Mouse (Mus musculus): Measurements from ENCODE around the gene Kdsr.
"Not testable (repeated sequence)": the region's sequence is repeated elsewhere in the genome, so short reads cannot be mapped to it uniquely, and the experiment has no call there.

Gene Kdsr

GRCm38 (mm10) chr1:106738092-106738491, 21.4 kb downstream of the Kdsr start:
- no peak for DNase-seq (ENCODE audit: low spot score)

DNA sequence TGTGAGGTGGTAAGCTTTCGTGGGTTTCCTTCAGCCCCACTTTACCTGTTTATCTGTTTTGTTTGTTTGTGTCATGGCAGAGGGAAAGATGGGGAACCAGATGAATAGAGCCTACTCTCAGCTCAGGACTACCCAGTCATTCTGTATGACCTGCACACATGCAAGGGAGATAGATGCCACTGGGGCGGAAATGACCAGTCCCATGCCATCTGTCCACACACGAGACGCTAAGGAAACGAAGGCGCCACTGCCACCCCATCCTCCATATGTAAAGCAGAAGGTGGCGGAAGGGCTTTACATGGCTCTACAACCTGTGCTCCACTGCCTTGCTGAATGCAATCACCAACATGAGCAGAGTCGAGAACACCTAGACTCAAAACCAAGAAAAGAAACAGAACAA, 23.3 kb downstream of the Kdsr start:
- DNase-seq (ENCODE audit: low spot score), result no peak

GRCm38 (mm10) chr1:106735586-106735985, 23.9 kb downstream of the Kdsr start:
- DNase-seq (ENCODE audit: low spot score), result no peak

DNA sequence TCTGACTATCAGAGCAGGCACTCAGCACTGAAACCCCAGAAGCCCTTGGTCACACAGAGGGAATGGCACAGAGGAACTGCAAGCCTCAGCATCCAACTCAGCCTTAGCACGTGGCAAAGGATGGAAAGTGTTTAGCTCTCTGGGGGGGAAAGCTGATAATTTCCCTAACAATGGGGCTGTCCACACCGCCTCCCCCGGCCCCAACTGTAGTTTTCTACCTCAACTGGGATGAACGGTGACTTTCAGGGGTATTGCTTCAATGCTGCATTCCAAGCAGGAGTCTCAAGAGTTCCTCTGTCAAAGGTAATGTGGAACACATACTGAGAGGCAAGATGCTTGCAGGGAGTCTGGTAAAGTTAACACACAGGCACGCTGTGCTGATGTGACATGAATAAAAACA, 37.5 kb downstream of the Kdsr start:
- no peak for DNase-seq (ENCODE audit: low spot score)

DNA sequence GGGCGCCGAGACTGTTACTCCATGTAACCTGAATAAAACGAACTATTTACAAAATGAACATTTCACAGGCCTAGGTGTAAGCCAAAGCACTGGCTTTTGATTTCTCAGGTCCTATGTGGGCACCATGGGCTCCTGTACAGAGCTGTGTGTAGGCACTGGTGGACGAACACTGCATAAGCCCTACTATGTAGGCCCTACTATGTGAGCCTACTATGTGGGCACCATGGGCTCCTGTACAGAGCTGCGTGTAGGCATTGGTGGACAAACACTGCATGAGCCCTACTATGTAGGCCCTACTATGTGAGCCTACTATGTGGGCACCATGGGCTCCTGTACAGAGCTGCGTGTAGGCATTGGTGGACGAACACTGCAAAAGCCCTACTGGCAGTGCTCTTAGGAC, 41.8 kb downstream of the Kdsr start:
- DNase-seq (ENCODE audit: low spot score), result not testable (repeated sequence)

DNA sequence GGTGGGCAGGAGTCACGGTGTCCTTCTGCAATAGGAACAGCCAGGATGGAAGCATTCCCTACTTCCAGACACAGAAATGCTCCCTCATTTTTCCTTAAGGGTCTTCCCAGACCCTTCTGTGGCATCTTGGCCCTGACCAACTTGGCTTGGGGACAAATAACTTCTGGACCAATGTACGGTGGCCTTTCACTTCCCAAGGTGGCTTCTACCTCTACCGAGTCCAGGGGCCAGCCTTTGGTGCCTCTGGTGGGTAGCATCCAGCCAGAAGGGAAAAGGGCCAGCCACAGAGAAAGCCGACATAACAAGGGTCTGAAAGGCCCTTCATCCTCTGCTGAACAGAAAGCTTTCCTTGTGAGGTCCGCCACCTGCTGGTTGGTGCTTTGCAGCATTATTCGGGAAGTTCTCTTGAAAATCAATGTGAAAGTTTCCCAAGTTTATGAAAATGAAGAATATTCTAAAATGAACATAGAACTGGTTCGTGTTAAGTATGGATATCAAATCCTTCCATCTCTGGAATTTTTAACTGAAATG, 42.4 kb downstream of the Kdsr start:
- DNase-seq (ENCODE audit: low spot score), result peak; percentile 50

DNA sequence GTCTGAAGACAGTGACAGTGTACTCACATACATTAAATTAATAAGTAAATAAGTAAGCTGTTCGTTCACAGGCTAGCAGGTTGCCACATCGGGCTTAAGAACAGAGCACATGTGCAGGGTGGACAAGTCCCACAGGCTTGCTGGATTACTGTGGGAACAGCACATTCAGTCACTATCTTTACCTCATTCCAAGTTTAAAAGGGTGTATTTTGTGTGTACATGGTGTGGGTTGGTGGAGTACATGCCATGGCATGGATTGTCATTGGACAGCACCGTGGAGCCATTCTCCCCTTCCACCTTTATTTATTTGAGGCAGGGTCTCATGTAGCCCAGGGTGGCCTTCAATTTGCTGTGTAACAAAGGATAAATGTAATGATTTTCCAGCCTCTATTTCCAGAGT, 43.4 kb downstream of the Kdsr start:
- no peak for DNase-seq (ENCODE audit: low spot score)

DNA sequence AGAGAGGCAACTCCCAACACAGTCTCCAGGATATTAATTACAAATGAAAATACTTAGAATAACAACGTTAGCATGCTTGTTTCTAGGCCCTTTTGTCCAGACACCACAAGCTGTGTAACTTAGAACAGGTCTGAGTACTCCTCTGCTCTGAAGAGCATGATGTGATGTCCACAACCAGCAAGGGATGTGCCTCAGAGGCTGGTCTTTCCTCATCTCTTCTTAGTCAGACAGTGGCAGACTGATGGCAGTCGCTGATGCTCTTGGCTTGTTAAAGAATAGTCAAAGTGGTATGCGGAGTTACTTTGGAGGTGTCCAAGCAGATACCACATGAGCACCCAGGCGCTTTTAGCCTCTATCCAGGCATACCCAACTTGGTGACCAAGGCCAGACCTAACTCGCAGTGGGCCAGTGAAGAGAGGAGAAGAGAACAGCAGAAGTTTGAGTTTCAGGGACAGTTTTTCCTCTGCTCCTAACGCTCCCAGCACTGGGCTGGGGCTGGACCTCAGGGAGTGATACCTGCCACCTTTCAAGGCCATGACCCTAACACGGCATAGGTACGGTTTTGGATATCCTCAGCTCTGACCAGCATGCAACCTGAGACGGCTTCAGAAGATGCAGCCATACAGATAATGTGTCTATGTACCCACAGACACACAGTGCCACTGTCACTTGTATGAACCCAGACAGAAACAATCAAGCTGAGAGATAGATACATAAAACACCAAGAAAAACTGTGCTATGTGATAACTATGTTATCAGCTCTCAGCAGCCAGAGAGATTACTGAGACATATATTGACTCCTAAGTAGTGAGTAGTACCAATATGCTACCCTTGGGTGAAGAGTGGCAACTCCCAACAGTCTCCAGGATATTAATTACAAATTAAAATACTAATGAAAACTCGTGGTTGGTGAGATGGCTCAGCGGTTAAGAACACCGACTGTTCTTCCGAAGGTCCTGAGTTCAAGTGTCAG, 44.1 kb downstream of the Kdsr start:
- DNase-seq (ENCODE audit: low spot score), result no peak

DNA sequence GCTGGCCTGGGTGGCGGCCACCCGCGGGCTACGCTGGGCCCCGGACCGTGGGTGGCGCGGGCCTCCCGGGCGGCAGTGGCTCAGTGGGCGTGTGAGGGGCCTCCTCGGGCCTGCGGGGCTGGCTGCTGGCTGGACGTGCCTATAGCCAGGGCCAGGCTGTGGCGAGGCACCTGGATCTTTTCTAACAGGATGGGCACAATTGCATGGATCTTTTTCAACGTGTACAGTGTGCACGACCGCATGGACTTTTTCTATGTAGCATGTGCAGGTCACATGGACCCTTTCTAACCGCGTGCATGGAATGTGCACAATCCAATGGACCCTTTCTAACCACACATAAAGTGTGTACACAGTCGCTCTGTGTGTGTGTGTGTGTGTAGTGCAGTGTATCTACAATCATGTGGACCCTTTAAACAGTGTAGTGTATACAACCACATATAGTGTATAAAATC, 45.0 kb downstream of the Kdsr start:
- no peak for DNase-seq (ENCODE audit: low spot score)

DNA sequence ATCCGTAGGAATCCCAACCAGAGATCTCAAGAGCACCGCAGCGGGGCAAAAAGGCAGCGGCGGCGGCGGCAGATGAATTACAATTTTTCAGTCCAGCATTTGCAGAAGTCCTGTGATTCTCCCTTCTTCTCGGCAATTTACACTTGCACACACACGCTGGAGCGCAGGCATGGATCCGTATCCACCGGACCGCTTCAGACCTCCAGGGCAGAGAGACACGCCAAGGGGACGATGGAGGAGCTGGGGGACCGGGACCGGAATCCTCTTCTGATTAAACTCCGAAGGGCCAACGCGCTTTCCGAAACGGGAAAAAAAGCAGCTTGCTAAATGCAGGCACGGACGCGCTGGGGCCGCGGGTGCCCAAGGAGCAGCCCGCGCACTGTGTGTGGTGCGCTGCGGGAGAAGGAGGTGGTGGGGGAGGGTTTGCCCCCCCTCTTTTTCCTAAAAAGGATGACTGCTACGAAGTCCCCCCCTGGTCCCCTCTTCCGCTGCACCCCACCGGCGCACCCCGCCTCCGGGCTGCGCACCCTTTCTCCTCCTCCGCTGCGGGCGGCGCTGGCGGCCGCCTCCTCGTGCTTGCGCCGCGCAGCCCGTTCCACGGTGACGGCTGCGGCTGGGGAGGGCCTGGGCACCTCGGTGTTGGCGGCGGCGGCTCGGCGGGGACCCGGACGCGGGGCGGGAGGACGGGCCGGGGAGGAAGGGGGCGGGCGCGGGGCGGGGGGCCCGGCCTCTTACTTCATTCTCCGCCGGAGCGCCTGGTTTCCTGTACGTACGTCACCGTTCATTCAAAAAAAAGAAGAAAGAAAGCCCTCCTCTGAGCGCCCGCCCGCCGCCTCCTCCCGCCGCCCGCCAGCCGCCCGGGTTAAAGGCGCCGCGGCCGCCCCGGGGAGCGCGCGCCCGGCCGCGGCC, 45.7 kb downstream of the Kdsr start, which contains the start of gene Bcl2:
Bcl2 (minus strand) TSS at position 654 of the 909 bp plus-strand sequence.
- peak; percentile 46 for DNase-seq (ENCODE audit: low spot score)

GRCm38 (mm10) chr1:106712330-106712729, 47.2 kb downstream of the Kdsr start:
- DNase-seq (ENCODE audit: low spot score), result no peak

DNA sequence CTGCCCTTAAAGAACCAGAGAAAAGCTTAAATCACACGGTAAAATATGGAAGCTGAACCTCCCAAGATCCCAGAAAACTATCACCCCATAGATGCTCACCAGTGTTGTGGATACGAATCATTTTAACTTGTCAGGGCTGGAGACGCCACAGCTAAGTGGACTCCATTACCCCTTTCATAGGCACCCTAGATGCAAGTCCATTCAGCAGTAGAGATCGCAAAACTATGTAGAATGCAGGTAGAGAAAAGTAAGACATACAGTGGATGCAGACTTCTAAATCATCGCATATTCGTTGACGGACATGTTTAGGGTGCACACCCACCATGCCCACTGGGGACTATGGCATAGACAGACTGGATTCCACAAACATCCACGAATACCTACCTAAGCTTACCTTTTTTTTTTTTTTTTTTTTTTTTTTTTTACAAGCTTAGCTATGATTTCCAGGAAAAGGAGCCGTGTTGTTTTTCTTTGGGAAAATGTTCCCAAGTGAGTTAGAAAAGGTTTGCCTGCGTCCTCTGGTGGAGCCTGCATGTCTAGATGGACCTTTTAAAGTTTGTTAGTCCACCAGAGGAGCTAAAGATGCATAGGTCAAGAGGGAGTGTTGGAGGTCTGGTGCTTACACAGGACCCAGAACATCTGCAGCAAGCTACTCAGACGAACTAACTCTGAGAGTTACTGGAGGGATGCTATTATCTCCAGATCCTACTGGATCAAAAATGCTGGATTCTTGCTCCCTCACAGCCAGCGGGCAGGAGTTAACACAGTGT, 48.0 kb downstream of the Kdsr start:
- DNase-seq (ENCODE audit: low spot score), result no peak

DNA sequence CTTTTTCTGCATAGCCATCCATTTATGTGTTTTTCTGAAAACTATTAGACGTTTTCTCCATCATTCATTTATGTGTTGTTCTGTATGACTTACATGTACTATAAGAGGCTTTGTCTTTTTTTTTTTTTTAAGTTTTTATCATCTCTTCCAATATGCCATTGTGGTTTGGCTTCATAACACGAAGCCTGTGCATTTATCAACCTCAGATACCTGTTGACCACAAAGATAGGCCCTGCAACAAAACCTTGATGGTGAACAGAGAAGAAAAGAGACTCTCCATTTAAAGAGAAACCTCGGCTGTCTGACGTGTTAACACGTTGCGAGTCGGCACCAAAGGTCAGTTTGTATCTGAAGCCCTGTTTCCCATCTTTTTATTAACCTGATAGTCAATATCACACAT, 49.3 kb downstream of the Kdsr start:
- DNase-seq (ENCODE audit: low spot score), result no peak

- no peak for DNase-seq (ENCODE audit: low spot score)
Measured at GRCm38 (mm10) chr1:106707036-106707880, 52.3 kb downstream of the Kdsr start.

DNA sequence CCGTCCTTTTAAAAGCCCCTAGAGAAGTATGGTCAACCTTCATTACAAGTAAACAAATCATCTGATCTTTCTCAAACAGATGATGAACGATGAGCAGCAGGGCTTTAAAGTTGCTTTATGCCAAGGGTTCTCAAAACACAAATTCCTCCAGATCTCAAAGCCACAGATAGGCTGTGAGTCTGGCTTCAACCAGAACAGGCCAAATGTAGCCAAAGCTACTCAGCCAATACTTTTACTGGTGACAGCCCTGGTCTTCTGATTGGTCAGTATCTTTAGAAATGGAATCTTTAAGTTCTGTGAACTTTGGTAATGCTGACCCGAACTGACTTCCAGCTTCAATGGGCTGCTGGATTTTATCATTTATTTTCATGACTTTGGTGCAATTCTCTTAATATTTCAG, 56.3 kb downstream of the Kdsr start:
- DNase-seq (ENCODE audit: low spot score), result no peak

DNA sequence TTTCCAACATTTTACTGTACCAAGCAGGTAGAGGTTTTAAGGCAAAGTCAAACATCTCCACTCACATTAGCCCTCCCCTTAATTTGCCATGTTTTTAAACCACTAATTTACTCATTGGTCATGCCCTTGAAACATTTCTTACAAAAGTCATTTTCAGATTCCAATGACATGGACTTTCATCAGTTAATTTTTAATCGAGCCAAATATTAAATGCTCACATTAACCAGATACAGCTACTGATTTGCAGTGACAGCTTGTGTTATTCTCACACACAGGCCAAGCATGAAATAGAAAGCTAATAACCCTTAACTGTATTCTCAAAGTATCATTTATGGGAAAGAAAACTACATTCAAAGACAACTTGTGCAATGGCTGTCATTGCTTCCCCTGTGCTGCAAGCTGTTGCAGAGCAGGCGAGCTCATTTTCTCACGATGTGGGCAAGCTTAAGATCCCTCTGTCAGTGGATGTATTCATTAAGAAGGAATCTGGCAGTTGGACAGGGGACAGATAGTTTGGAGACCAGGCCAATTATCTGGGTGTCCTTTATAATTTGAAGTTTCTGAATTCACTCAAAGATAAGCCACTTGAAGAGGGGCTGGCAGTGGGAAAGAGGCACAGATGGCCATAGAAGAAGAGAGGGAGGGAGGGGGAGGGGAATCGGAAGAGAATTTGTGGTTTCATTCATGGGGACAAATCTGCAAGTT, 56.9 kb downstream of the Kdsr start:
- DNase-seq (ENCODE audit: low spot score), result no peak

DNA sequence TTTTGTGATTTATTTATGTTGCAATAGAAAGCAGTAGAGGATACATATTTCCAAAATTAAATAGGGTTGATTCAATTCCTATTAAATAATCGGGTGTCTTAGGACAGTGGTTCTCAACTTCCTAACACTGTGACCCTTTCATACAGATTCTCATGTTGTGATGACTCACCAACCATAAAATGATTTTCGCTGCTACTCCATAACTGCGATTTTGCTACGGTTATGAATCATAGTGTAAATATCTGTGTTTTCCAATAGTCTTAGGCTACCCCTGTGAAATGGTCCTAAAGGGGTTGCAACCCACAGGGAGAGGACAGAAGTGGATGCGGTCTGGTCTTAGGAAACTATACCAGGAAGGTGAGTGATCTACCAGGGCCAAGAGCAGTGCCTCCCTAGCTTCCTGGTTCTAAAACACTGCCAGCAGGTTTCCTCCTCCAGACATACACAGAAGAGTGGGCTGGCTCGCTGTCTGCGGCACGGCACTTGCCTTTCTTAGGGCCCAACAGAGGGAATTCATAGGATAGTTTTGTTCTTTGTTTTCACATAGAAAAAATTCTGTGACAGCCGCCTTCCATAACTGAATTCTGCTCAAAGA, 58.9 kb downstream of the Kdsr start:
- no peak for DNase-seq (ENCODE audit: low spot score)

GRCm38 (mm10) chr1:106696472-106696871, 63.1 kb downstream of the Kdsr start:
- no peak for DNase-seq (ENCODE audit: low spot score)

DNA sequence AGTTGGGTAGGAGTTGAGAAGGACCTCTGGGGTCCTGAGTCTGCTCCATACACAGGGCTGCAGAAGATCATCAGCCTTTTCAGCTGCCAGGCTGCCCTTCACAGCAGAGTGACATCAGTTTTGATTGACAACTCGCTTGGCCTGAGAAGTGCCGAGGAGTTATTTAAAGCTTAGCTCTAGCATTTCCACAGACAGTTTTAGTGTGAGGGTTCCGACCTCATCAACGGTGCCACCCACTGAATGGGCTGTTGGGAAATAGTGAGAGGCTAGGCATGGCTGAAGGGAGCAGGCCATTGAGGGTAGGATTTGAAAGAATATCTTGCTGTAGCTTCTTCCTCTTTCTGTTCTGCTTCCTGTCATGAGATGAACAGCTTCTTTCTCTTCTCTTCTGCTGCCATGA, 63.9 kb downstream of the Kdsr start:
- no peak for DNase-seq (ENCODE audit: low spot score)

DNA sequence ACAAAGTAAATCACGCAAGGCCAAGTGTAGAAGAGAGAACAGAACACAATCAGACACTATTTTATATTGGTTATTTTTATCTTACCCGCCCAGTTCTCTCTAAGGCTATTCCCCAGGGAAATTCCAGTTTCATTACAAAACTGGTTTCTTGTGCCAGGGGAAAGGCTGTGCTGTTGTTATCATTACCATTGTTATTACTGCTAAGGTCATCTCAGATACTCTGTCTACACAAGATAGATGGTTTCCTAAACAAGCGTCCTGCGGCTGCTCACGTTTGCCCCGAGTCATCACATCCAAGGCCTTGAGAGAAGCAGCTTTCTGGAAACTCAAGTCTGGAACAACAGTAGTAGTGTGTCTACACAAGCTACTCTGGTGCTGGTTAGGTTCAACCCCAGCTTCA, 65.2 kb downstream of the Kdsr start:
- DNase-seq (ENCODE audit: low spot score), result no peak

Data from left cerebral cortex, adult 11 months (tissue).